Comparison of ENCODE assay signal across 8 mouse cellular contexts in the genomic region with DNA sequence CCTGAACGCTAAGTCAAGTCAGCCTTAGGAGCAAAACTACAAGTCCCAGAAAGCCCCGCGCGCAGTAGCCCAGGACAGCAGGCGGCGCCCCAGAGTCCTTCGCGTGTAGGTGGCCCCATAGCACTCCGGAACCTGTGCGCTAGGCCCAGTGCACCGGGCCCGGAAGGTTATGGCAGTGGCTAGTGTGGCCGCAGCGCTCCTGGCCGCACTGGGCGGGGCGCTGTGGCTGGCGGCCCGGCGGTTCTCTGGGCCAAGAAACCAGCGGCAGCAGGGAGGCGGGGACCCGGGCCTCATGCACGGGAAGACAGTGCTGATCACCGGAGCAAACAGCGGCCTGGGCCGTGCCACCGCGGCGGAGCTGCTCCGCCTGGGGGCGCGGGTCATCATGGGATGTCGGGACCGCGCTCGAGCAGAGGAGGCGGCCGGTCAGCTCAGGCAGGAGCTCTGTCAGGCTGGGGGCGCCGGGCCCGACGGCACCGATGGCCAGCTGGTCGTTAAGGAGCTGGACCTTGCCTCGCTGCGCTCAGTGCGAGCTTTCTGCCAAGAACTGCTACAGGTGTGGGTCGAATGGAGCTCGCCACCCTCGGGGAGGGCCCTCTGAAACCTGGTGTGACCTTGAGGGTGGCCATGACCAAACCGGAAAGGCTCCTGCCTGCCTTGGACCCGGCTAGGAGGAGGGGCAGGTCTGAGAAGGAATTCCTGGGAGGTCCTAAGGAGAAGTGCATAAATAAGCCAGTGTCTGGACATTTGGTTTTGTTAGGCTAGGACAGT. TPM values are rescaled to one million over a fixed set of nuclear protein-coding genes. Genes with fewer than 3 reads are reported as not detected.
DNase-seq lines count a peak whose midpoint lies in the region; ATAC-seq lines count a peak whose summit lies in the region.

A gene (plus strand): TSS at position 102 of the 771 bp plus-strand sequence.

- no peaks in the 10 kb centered on the region for H3K9me3 ChIP-seq in hindbrain, embryonic 11.5 days (ENCODE audit: control insufficient read depth, low read length)

- H3K36me3 ChIP-seq in hindbrain, embryonic 11.5 days (ENCODE audit: control insufficient read depth, insufficient read depth, low read length): no peaks in the 10 kb centered on the region

- H3K27ac ChIP-seq in hindbrain, embryonic 11.5 days (ENCODE audit: low read depth, low read length): peak within 1 kb of the TSS; percentile 92

- peak; percentile 99 for ATAC-seq in hindbrain, embryonic 11.5 days (ENCODE audit: low FRiP score)

- peak within 1 kb of the TSS; percentile 79 for H3K4me3 ChIP-seq in hindbrain, embryonic 11.5 days (ENCODE audit: low read depth, low read length)

- WGBS in hindbrain, embryonic 11.5 days: under 1% methylated on average over 52 of the region's 53 CpGs

- no peaks in the 10 kb centered on the region for H3K27me3 ChIP-seq in hindbrain, embryonic 11.5 days (ENCODE audit: control insufficient read depth, insufficient read depth, low read length)

- DNase-seq in Muller cell, postnatal 12 days (ENCODE audit: inconsistent ontology term): peak; percentile 97
- DNase-seq in cerebellum, adult 9-11 months: peak; percentile 96
- DNase-seq in frontal cortex, adult 2 months (ENCODE audit: extremely low spot score in 1 of 2, low spot score in 1 of 2): peak; percentile 92 to 98
- DNase-seq in hindbrain, embryonic 11.5 days (ENCODE audit: low spot score): peak; percentile 94
- peak; percentile 96 to 97 for DNase-seq in layer of hippocampus, postnatal 10 days (ENCODE audit: low spot score in 2 of 2)
- peak; percentile 97 for DNase-seq in lung, postnatal 10 days
- peak; percentile 95 for DNase-seq in ovary, postnatal 36 days (ENCODE audit: low spot score)
- DNase-seq in thymus, postnatal 25 days: peak; percentile 96

- peak within 1 kb of the TSS; percentile 70 for H3K4me2 ChIP-seq in hindbrain, embryonic 11.5 days (replicated peaks; ENCODE audit: low read depth, low read length)

- peak within 1 kb of the TSS; percentile 94 for H3K9ac ChIP-seq in hindbrain, embryonic 11.5 days (ENCODE audit: low read depth, low read length)

- H3K4me1 ChIP-seq in hindbrain, embryonic 11.5 days (replicated peaks; ENCODE audit: control insufficient read depth, insufficient read depth, low read length): no peaks in the 10 kb centered on the region

RNA-seq across cellular contexts. Expression of the gene that starts here (rescaled TPM):
- polyA plus RNA-seq in frontal cortex, adult 2 months (2012; rRNA removed): 34.2 and 37.7 TPM in 2 replicates
- polyA plus RNA-seq in hindbrain, embryonic 11.5 days (2014; fragmentation: Nextera tagmentation; extraction: Ambion mirVana): 28.9 and 29.3 TPM in 2 replicates
- 10 to 100 TPM; 32.3 to 33.9 TPM for total RNA-seq in layer of hippocampus, postnatal 10 days (2021)

Comparison
In these comparisons a context has a peak if more than half of its experiments do, and no peak if none do; other contexts are left out.
1. Peak in every context shown above with its lines: DNase-seq, ATAC-seq, H3K4me3 ChIP-seq and H3K27ac ChIP-seq.